In the genomic region with DNA sequence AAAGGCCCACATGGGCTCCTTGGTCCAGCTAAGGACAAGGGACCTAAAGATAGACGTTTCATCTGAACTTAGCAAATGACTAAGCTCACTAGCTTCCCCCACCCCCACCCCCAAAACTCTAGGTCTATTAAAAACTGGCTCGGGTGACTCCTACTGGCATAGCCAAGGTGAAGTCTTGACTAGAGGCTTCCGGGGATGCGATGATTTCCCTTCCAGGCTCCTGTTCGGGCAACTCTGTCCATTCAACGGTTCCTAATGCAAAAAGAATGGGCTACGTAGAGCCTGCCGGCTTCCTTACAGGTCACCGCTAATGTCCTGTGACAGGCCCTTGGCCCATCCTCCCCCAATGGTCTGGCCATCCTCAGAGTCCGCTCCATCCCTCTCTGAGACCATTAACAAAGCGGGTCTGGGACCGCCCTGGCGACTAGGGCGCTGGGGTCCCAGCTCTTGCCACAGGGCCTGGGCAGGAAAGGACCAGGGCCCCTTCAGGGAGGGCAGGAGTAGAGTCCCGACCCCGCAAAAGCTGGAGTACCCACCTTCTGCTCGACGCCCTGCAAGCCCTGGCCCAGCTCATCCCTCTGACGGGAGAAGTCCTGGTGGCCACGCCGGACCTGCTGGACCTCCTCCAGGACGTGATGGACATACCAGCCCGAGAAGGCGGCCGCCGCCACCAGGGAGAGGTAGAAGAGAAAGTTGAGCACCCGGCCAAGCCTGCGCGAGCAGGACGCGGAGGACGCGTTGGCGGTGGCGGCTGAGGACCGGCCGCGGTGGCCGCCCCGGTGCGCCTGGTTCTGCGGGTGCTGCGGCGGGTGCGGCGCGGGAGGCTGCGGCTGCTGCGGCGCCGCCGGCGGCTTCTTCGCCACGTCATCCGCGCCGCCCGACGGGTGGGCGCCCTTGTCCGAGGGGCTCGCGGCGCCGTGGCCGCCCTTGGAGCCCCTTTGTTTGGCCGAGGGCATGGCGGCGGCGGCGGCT, we compare ENCODE assay signal across 8 mouse cellular contexts. TPM values are rescaled to one million over a fixed set of nuclear protein-coding genes. Genes with fewer than 3 reads are reported as not detected.
DNase-seq lines count a peak whose midpoint lies in the region; ATAC-seq lines count a peak whose summit lies in the region.

No protein-coding gene starts in this region.

- peak overlapping the region; percentile 80 for H3K4me3 ChIP-seq in hindbrain, embryonic 16.5 days (ENCODE audit: low read length)
- H3K4me3 ChIP-seq in limb, embryonic 15.5 days: peak overlapping the region; percentile 91

- peak overlapping the region; percentile 79 for H3K4me2 ChIP-seq in hindbrain, embryonic 16.5 days (ENCODE audit: low read length)
- H3K4me2 ChIP-seq in limb, embryonic 15.5 days: peak overlapping the region; percentile 65

- peaks cover 33% of the 10 kb centered on the region for H3K4me1 ChIP-seq in hindbrain, embryonic 16.5 days (ENCODE audit: control insufficient read depth, insufficient read depth, low read depth, low read length)
- H3K4me1 ChIP-seq in limb, embryonic 15.5 days: peaks cover 33% of the 10 kb centered on the region

- H3K9me3 ChIP-seq in hindbrain, embryonic 16.5 days (ENCODE audit: control insufficient read depth, low read length): no peaks in the 10 kb centered on the region
- H3K9me3 ChIP-seq in limb, embryonic 15.5 days: no peaks in the 10 kb centered on the region

- DNase-seq in right cerebral cortex, adult 18-20 months: peak; percentile 46
- no peak for DNase-seq in right cerebral cortex, postnatal 36 days (ENCODE audit: low spot score in 2 of 2)
- peak; percentile 80 to 82 for DNase-seq in cerebellum, postnatal 25 days
- DNase-seq in gastrocnemius, postnatal 10 days: peak; percentile 78
- DNase-seq in naive thymus-derived CD4-positive, alpha-beta T cell, adult 2 months (ENCODE audit: low read depth): peak; percentile 31
- peak; percentile 15 for DNase-seq in thymus, postnatal 25 days

- H3K36me3 ChIP-seq in hindbrain, embryonic 16.5 days (ENCODE audit: control insufficient read depth, insufficient read depth, low read length): no peaks in the 10 kb centered on the region
- H3K36me3 ChIP-seq in limb, embryonic 15.5 days: peaks cover 17% of the 10 kb centered on the region

- peak; percentile 63 for ATAC-seq in hindbrain, embryonic 16.5 days
- no peak for ATAC-seq in limb, embryonic 15.5 days (ENCODE audit: insufficient number of reproducible peaks, low FRiP score, low TSS enrichment, low read depth)

- peak overlapping the region; percentile 95 for H3K9ac ChIP-seq in hindbrain, embryonic 16.5 days (ENCODE audit: low read depth, low read length)
- peak overlapping the region; percentile 95 for H3K9ac ChIP-seq in limb, embryonic 15.5 days

- WGBS in hindbrain, embryonic 16.5 days: under 1% methylated on average over 28 of the region's 72 CpGs
- under 1% methylated on average over 66 of the region's 72 CpGs for WGBS in limb, embryonic 15.5 days

- H3K27me3 ChIP-seq in hindbrain, embryonic 16.5 days (replicated peaks; ENCODE audit: control insufficient read depth, insufficient read depth, low read length): no peaks in the 10 kb centered on the region
- H3K27me3 ChIP-seq in limb, embryonic 15.5 days: no peaks in the 10 kb centered on the region

- H3K27ac ChIP-seq in hindbrain, embryonic 16.5 days (ENCODE audit: low read depth, low read length): peak overlapping the region; percentile 91
- H3K27ac ChIP-seq in limb, embryonic 15.5 days: peak overlapping the region; percentile 91

RNA-seq across cellular contexts. Expression of gene Ckap4, which starts 0.7 kb away (rescaled TPM):
- 10 to 100 TPM; 68.6 to 92.0 TPM for total RNA-seq in gastrocnemius, postnatal 10 days (2021)
- polyA plus RNA-seq in hindbrain, embryonic 16.5 days (2015; fragmentation: Nextera tagmentation; extraction: Ambion mirVana): 24.2 and 51.3 TPM in 2 replicates
- polyA plus RNA-seq in limb, embryonic 15.5 days (2015; fragmentation: Nextera tagmentation; extraction: Ambion mirVana): 130 and 162 TPM in 2 replicates

RNA-seq across cellular contexts. Expression of gene Tcp11l2, which starts 43.2 kb away (rescaled TPM):
- 10 to 100 TPM; 68.6 to 88.2 TPM for total RNA-seq in gastrocnemius, postnatal 10 days (2021)
- 21.8 and 24.6 TPM in 2 replicates for polyA plus RNA-seq in hindbrain, embryonic 16.5 days (2015; fragmentation: Nextera tagmentation; extraction: Ambion mirVana)
- 25.0 and 29.4 TPM in 2 replicates for polyA plus RNA-seq in limb, embryonic 15.5 days (2015; fragmentation: Nextera tagmentation; extraction: Ambion mirVana)

Comparison
In these comparisons a context has a peak if more than half of its experiments do, and no peak if none do; other contexts are left out.
1. DNase-seq: peak in right cerebral cortex, adult 18-20 months (single experiment), cerebellum, postnatal 25 days (2 of 2), gastrocnemius, postnatal 10 days (single experiment), naive thymus-derived CD4-positive, alpha-beta T cell, adult 2 months (single experiment) and thymus, postnatal 25 days (single experiment); none in right cerebral cortex, postnatal 36 days (0 of 2).